Mouse (Mus musculus) kidney, embryonic 16.5 days (tissue): ENCODE measurements around the gene Fate1. TPM values are rescaled to one million over a fixed set of nuclear protein-coding genes. Genes with fewer than 3 reads are reported as not detected.

Experiments used
- ATAC-seq: fragments of 200-750 bp; cut with Nextera tagmentation; 2 replicates; pipeline ENCODE4 v1.8.0; 2017; ENCODE audit warnings: moderate TSS enrichment; ENCODE audit not compliant: low FRiP score, low TSS enrichment
- H3K27ac ChIP-seq: fragments of 300-500 bp; sonication (generic); 2 replicates; pipeline ENCODE4 v1.5.1; 2014; ENCODE audit warnings: low read length
- H3K27me3 ChIP-seq: fragments of 300-500 bp; sonication (generic); 2 replicates; pipeline ENCODE4 v1.6.1; 2014; ENCODE audit warnings: low read length, control low read depth, mixed read lengths; ENCODE audit not compliant: insufficient read depth
- H3K36me3 ChIP-seq: fragments of 300-500 bp; sonication (generic); 2 replicates; pipeline ENCODE4 v1.6.1; 2014; ENCODE audit warnings: low read length, control low read depth, mixed read lengths; ENCODE audit not compliant: insufficient read depth
- H3K4me1 ChIP-seq: fragments of 300-500 bp; sonication (generic); 2 replicates; pipeline ENCODE4 v1.6.1; 2014; ENCODE audit warnings: low read length, control low read depth, mixed read lengths; ENCODE audit not compliant: insufficient read depth
- H3K4me2 ChIP-seq: fragments of 300-500 bp; sonication (generic); replicated peaks from 2 replicates; pipeline ENCODE4 v1.6.1; 2014; ENCODE audit warnings: low read depth, low read length
- H3K4me3 ChIP-seq: fragments of 300-500 bp; sonication (generic); 2 replicates; pipeline ENCODE4 v1.5.1; 2014; ENCODE audit warnings: mild to moderate bottlenecking, low read length
- H3K9ac ChIP-seq: fragments of 300-500 bp; sonication (generic); replicated peaks from 2 replicates; pipeline ENCODE4 v1.6.1; 2014; ENCODE audit warnings: low read length
- H3K9me3 ChIP-seq: fragments of 300-500 bp; sonication (generic); 2 replicates; pipeline ENCODE4 v1.6.1; 2016; ENCODE audit warnings: low read length, control low read depth
- WGBS: fragments of 180-500 bp; shearing (Covaris S2); extraction: QIAGEN DNeasy Blood & Tissue Kit; methylation state at CpG from one replicate; pipeline ENCODE4 v1.1.7; 2014; 5-methylcytosine and 5-hydroxymethylcytosine counted together
- polyA plus RNA-seq: library from polyadenylated mRNA; unstranded; fragments of >200 nt; fragmentation: Nextera tagmentation; extraction: Ambion mirVana; gene quantifications from 2 replicates; pipeline ENCODE4 v1.2.1, GENCODE M21; 2015

The Fate1 gene
- polyA plus RNA-seq, 1 experiment from 2014 or later: 0.22 TPM

GRCm38 (mm10) chrX:71980443-71980842, 7.7 kb downstream of the Fate1 start:
- no peaks in the 10 kb centered on the region for H3K9me3 ChIP-seq
- H3K27ac ChIP-seq: no peak overlapping the region
- no peaks in the 10 kb centered on the region; the same call in 1 of the 2 replicates for H3K27me3 ChIP-seq
- H3K4me3 ChIP-seq: no peak overlapping the region
- no peak overlapping the region for H3K9ac ChIP-seq
- no peak overlapping the region for H3K4me2 ChIP-seq
- WGBS: 63% methylated on average over 3 of the region's 3 CpGs
- ATAC-seq: no peak
- H3K4me1 ChIP-seq: no peaks in the 10 kb centered on the region
- H3K36me3 ChIP-seq: no peaks in the 10 kb centered on the region

DNA sequence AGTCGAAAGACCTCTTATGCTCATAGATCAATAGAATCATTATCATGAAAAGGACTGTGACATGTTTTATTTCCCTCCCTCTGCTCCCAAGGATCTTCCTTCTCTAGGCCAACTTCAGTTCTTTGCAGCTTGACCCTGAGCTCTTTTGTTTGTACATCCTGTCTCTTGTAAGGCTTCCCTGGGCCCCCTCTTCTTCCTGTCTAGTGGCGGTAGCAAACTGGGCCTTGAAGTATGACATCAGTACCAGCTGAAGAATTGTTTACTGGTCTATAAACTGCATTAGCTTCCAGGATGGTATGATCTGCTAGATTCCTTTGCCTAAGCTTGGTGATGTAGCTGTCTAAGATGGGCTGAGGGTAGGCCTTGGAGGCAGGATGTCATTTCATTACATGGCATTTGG, 8.5 kb downstream of the Fate1 start:
- no peak overlapping the region for H3K4me2 ChIP-seq
- H3K9me3 ChIP-seq: no peaks in the 10 kb centered on the region
- 0 out of 2 replicates have a peak, but pooled peaks have one; percentile 15 for ATAC-seq
- H3K4me1 ChIP-seq: no peaks in the 10 kb centered on the region
- H3K4me3 ChIP-seq: no peak overlapping the region
- 79% methylated on average over 2 of the region's 2 CpGs for WGBS
- no peak overlapping the region for H3K9ac ChIP-seq
- H3K36me3 ChIP-seq: no peaks in the 10 kb centered on the region
- no peak overlapping the region for H3K27ac ChIP-seq
- H3K27me3 ChIP-seq: no peaks in the 10 kb centered on the region; the same call in 1 of the 2 replicates

GRCm38 (mm10) chrX:71983205-71983604, 10.4 kb downstream of the Fate1 start:
- no peak overlapping the region for H3K4me3 ChIP-seq
- H3K36me3 ChIP-seq: no peaks in the 10 kb centered on the region
- no peaks in the 10 kb centered on the region for H3K4me1 ChIP-seq
- 59% methylated on average over 2 of the region's 2 CpGs for WGBS
- no peak overlapping the region for H3K9ac ChIP-seq
- H3K27ac ChIP-seq: no peak overlapping the region
- H3K4me2 ChIP-seq: no peak overlapping the region
- no peaks in the 10 kb centered on the region; the same call in 1 of the 2 replicates for H3K27me3 ChIP-seq
- no peak for ATAC-seq
- no peaks in the 10 kb centered on the region for H3K9me3 ChIP-seq

DNA sequence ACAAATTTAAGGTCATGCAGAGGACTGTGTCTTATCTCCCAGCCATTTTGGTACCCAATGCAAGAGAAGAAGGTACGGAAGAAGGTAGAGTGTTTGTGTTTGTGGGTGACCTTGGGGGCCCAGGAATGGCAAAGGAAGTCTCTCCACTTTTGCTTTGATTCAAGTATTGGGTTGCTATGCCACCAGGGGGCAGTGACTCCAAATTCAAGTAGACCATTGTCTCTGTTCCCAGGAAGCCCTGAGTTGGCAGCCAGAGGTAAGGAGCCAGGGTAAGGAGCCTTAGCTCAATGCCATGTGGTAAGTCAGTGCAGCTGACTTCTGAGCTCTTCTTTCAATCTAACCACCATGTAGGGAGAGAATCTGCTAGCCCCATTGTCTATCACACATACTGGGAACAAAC, 11.0 kb downstream of the Fate1 start:
- H3K9ac ChIP-seq: no peak overlapping the region
- H3K27ac ChIP-seq: no peak overlapping the region
- H3K4me3 ChIP-seq: no peak overlapping the region
- no peaks in the 10 kb centered on the region for H3K9me3 ChIP-seq
- ATAC-seq: no peak
- H3K4me2 ChIP-seq: no peak overlapping the region
- no peaks in the 10 kb centered on the region for H3K36me3 ChIP-seq
- no peaks in the 10 kb centered on the region for H3K4me1 ChIP-seq
- WGBS: 88% methylated on average over 1 of the region's 1 CpGs
- H3K27me3 ChIP-seq: no peaks in the 10 kb centered on the region; the same call in 1 of the 2 replicates

- no peaks in the 10 kb centered on the region for H3K36me3 ChIP-seq
- H3K27me3 ChIP-seq: peaks cover 5% of the 10 kb centered on the region; the same call in 1 of the 2 replicates
- no peaks in the 10 kb centered on the region for H3K4me1 ChIP-seq
- H3K9me3 ChIP-seq: no peaks in the 10 kb centered on the region
- H3K4me2 ChIP-seq: no peak within 1 kb of the TSS
- WGBS: 72% methylated on average over 3 of the region's 3 CpGs
- H3K9ac ChIP-seq: no peak within 1 kb of the TSS
- H3K4me3 ChIP-seq: no peak within 1 kb of the TSS
- H3K27ac ChIP-seq: no peak within 1 kb of the TSS
- ATAC-seq: no peak
Measured at GRCm38 (mm10) chrX:71991549-71991948, 18.8 kb downstream of the Fate1 start, which contains the start of gene Cnga2. Gene Cnga2 (plus strand): TSS chrX:71991849.

DNA sequence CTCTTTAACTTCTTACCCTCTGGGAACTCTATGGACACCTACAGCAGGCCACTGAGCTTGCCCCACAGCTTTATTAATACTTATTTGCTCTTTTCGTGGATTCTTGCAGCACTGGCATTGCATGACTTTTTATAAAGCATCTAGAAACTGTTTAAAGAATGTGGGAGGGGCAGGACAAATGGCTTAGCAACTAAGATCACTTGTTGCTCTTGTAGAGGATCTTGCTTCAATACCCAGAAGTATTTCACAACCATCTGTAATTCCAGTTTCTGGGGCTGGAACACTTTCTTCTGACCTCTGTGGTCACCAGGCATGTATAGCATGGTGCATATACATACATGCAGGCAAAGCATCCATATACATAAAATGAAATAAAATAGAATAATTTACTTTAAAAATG, 23.2 kb downstream of the Fate1 start:
- no peaks in the 10 kb centered on the region for H3K36me3 ChIP-seq
- no peaks in the 10 kb centered on the region for H3K9me3 ChIP-seq
- H3K27me3 ChIP-seq: peaks cover 5% of the 10 kb centered on the region; the same call in 1 of the 2 replicates
- H3K4me2 ChIP-seq: no peak overlapping the region
- H3K9ac ChIP-seq: no peak overlapping the region
- H3K4me3 ChIP-seq: no peak overlapping the region
- no peaks in the 10 kb centered on the region for H3K4me1 ChIP-seq
- WGBS: 59% methylated on average over 1 of the region's 1 CpGs
- ATAC-seq: no peak
- no peak overlapping the region for H3K27ac ChIP-seq

DNA sequence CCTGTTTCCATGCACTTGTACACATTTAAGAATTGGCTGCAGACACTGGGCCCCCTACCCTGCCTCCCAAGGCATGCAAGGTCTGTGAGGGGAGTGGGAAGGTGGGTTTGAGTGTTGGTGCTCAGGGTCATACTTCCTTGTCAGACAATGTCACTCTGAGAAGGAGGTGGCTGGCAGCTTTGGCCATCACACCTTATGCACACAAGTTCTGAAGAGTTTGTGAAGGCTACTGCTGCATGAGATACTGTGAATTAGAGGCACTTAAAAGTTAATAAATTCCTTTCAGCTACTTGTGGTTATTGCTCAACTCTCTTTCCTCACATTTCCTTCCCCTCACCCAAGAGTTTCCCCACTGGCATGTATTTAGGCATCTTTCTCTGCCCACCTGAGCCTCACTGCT, 37.1 kb downstream of the Fate1 start:
- Histone ChIP-seq H3K4me1 (no peaks in the 10 kb centered on the region), H3K4me2 (no peak overlapping the region), H3K36me3 (no peaks in the 10 kb centered on the region), H3K4me3 (no peak overlapping the region), H3K27ac (no peak overlapping the region), H3K9me3 (no peaks in the 10 kb centered on the region), H3K27me3 (no peaks in the 10 kb centered on the region; the same call in 1 of the 2 replicates), H3K9ac (no peak overlapping the region)
- ATAC-seq: no peak

DNA sequence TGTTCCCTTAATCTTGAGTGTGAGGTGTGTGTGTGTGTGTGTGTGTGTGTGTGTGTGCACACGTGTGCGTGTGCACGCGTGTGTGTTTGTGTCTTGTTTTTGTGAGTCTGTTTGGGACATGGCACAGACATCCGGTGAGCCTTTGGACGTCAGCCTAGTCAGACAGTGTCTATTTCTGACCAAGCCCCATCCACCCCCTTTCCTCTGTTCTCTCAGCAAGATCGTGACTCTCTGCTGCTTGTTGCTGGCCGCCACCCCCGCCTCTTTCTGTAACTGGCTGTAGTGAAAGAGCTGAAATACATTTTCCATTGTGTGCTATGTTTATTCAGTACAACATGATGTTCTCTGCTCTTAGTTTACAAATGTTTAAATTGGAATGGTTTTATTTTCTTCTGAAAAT, 39.5 kb downstream of the Fate1 start:
- ATAC-seq: no peak
- H3K27ac ChIP-seq: no peak overlapping the region

GRCm38 (mm10) chrX:72012804-72013203, 40.0 kb downstream of the Fate1 start:
- no peaks in the 10 kb centered on the region for H3K4me1 ChIP-seq
- H3K27ac ChIP-seq: no peak overlapping the region
- no peak for ATAC-seq
- no peak overlapping the region for H3K9ac ChIP-seq
- H3K27me3 ChIP-seq: no peaks in the 10 kb centered on the region
- H3K9me3 ChIP-seq: no peaks in the 10 kb centered on the region
- WGBS: 36% methylated on average over 3 of the region's 3 CpGs
- no peaks in the 10 kb centered on the region for H3K36me3 ChIP-seq
- H3K4me3 ChIP-seq: no peak overlapping the region
- H3K4me2 ChIP-seq: no peak overlapping the region

More for the DNA sequence above, 39.5 kb downstream of the Fate1 start:
- WGBS: 67% methylated on average over 9 of the region's 9 CpGs
- Histone ChIP-seq H3K4me3 (no peak overlapping the region), H3K4me1 (no peaks in the 10 kb centered on the region), H3K4me2 (no peak overlapping the region), H3K27me3 (no peaks in the 10 kb centered on the region), H3K36me3 (no peaks in the 10 kb centered on the region), H3K9ac (no peak overlapping the region), H3K9me3 (no peaks in the 10 kb centered on the region)

- Histone ChIP-seq H3K4me2 (no peak overlapping the region), H3K4me1 (no peaks in the 10 kb centered on the region), H3K27me3 (no peaks in the 10 kb centered on the region), H3K9me3 (no peaks in the 10 kb centered on the region), H3K27ac (no peak overlapping the region), H3K4me3 (no peak overlapping the region), H3K9ac (no peak overlapping the region), H3K36me3 (no peaks in the 10 kb centered on the region)
- ATAC-seq: no peak
- 94% methylated on average over 1 of the region's 1 CpGs for WGBS
Measured at GRCm38 (mm10) chrX:72022241-72022640, 49.5 kb downstream of the Fate1 start.
